Mouse (Mus musculus): ENCODE data around the gene Jund. TPM values are rescaled to one million over a fixed set of nuclear protein-coding genes. Genes with fewer than 3 reads are reported as not detected.

Jund gene
- total RNA-seq (2015) (26.7 and 44.1 TPM in 2 replicates), total RNA-seq (2017) (24.0 and 28.9 TPM in 2 replicates)

- peak; percentile 59 for ATAC-seq (ENCODE audit: poor library complexity, severe bottlenecking)
These were observed at the start of gene Jund for GRCm38 (mm10) chr8:70698310-70699109. Jund (plus strand) TSS chr8:70698949.

DNA sequence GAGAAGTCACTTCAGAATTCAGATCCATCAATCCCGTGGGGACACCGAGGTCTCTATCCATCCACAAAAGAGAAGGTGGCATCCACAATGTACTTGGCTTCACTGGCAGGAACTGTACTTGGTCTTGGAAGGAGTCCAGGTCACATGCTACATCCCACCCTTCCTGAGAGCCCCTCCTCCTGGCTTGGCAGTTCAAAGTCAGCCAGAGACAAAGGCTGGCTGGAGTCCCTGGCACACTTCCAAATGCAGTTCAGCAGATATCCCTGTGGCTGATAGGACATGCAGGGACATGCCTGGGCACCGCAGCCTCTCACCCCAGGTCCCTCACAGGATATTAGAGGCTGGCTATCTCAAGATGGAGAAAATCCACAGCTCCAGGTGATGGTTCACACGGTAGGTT, 49.4 kb upstream of the Jund start:
- ATAC-seq (ENCODE audit: poor library complexity, severe bottlenecking) = no peak

DNA sequence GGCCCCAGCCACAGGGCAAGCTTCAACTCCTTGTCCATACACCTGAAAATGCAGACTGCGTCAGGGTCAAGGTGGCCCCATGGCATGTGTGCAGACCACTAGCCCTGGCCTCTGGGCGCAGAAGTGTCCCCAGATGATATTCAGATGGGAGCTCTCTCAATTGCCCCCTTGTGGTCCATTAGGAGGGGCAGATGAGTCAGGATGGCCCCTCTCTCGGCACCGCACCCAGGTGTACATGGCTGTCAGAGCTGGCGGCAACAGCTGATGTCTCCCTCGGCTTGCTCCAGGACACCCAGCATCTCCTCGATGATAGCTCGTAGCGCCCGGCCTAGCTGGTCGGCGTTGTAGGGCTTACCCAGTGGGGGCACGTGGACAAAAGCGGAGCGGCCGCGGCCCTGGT, 48.4 kb upstream of the Jund start:
- ATAC-seq (ENCODE audit: poor library complexity, severe bottlenecking) = no peak

DNA sequence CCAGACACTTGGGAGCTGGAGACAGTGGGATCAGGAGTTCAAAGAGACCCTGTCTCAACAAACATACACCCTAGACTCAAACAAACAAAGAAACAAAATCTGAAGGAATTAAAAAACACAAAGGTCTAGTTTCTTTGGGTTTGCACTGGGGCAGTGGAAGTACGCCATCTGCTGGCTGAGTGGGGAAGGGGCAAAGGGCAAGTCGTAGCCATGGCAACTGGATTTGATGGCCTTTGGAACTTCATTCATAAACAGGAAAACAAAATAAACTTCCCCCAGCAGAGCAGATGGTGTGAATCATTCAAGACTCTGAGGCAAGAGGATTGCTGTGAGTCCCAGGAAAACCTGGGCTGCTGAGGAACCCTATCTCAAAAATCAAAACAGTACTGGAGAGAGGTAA, 45.5 kb upstream of the Jund start:
- ATAC-seq (ENCODE audit: poor library complexity, severe bottlenecking) = peak; percentile 89

DNA sequence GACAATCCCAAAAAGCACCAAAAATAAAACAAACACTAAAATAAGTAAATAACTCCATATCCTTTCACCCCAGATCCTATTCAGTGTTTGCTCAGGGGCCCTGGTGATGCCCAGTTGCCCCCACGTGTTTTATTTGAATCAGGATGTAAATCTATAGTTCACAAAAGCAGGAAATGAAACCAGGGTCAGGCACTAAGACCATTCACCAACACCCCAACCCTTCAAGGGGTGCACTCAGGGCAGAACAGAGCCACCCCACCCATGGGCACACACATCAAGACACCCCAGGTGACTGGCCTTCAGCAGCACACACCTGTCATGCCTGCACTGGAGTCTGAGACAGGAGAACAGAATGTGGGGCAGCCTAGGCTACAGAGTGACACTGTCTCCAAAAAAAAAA, 44.6 kb upstream of the Jund start:
- ATAC-seq (ENCODE audit: poor library complexity, severe bottlenecking) = peak; percentile 51

GRCm38 (mm10) chr8:70655469-70655868, 43.3 kb upstream of the Jund start:
- no peak for ATAC-seq (ENCODE audit: poor library complexity, severe bottlenecking)

- no peak for ATAC-seq (ENCODE audit: poor library complexity, severe bottlenecking)
These were observed 42.5 kb upstream of the Jund start for GRCm38 (mm10) chr8:70656193-70656790.

GRCm38 (mm10) chr8:70657214-70657613, 41.5 kb upstream of the Jund start:
- no peak for ATAC-seq (ENCODE audit: poor library complexity, severe bottlenecking)

DNA sequence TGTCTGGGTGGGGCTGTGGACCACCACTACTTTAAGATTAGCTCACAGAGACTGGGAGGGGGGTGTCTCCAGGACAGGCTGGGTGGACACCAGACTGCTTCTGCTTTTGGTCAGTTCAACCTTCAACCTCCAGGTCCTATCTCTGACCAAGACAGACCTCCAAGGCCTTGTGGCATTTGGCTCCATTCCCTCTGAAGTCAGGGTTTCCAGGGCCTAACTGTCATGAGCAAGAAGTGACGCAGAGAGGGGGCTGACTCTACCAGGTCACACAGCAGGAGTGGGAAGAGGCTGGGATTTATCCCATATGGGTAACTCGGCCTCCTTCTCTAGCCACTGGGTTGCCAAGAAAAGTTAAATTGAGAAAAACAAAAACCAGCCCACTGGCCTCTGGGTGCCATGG, 41.0 kb upstream of the Jund start:
- ATAC-seq (ENCODE audit: poor library complexity, severe bottlenecking) = no peak

DNA sequence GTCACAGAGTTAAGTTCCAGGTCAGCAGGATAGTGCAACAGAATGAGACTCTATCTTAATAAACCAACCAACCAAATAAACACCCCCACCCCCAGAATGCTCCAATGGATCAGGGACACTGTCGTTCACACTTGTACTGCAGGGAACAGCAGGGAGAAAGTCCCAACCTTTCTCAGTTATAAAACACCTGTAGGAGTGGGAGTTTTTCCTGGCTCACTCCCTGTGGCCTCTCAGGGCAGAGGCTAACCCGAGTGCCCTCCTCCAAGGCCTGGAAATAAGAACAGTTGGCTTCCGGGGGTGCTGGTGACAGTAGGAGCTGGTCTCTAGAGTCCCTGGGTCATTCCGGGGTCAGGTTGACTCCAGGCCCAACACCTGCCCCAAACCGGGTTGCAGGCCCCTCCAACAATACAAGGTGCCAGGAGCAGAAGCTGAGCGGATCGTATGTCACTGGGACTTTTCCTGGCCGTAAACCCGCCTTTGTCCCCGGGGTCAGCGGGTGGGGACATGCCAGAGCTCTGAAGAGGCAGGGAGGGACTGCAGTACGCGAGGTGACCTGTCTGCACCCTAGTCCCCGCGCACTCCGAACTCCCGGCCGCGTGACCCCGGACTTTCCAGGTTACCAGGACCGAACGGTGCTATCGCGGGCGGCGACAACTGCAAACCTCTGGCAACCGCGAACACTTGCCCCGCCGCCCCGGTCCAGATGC, 39.7 kb upstream of the Jund start:
- peak; percentile 47 for ATAC-seq (ENCODE audit: poor library complexity, severe bottlenecking)

DNA sequence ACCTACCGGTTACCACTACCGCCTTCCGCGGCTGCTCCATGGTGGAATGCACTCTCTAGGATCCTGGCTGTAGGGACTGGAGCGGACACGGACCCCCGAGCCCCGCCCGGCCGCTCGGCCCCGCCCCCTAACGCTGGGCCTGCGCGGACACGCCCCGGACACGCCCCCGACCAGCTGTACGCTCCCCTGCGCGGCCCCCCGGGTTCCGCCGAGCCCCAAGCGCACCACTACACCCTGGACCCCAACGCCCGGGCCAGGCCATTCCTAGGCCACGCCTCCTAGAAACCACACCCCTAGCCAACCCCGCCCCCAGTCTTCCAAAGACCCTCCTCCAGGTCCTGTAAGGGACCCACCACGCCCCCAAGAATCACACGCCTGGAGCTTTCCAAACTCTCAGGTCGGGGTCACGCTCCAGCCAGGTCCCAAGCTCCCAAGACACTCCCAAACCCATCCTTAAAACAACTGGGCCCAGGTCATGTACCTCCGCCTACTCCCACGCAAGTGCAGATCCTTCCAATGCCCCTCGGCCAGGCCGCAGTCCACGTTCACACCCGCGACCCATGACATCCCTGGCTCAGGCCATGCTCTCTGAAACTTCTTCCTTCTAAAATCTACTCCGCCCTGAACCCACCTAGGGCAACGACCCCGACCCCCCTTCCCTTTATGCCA, 39.0 kb upstream of the Jund start:
- peak; percentile 81 for ATAC-seq (ENCODE audit: poor library complexity, severe bottlenecking)

DNA sequence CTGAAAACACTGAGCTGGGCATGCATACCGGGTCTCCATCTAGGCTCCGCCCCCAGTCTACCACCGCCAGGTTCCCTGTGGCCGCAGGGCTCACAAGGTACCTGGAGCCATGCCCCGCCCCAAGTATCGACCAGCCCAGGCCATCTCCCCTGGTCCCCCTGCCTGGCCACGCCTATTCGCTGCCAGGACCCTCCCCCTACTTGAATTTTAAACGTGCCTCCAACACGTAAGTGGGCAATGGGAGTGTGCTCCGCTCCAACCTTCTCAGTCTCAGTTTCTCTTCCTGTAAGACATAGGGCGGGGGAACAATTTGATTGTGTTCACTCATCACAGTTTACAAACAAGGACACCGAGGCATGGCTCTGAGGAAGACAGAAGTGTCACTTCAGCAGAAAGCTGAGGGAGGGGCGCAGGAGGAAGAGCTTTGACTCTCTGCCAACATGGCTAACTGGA, 38.5 kb upstream of the Jund start, which contains the start of gene Pgpep1:
Pgpep1 (minus strand) TSS at position 116 of the 453 bp plus-strand sequence.
- ATAC-seq (ENCODE audit: poor library complexity, severe bottlenecking) = peak; percentile 37

- ATAC-seq (ENCODE audit: poor library complexity, severe bottlenecking) = no peak
These were observed 35.1 kb upstream of the Jund start for GRCm38 (mm10) chr8:70663691-70664090.

- ATAC-seq (ENCODE audit: poor library complexity, severe bottlenecking) = no peak
These were observed 34.1 kb upstream of the Jund start for GRCm38 (mm10) chr8:70664631-70665030.

GRCm38 (mm10) chr8:70665599-70665998, 33.1 kb upstream of the Jund start:
- no peak for ATAC-seq (ENCODE audit: poor library complexity, severe bottlenecking)

GRCm38 (mm10) chr8:70667071-70667470, 31.7 kb upstream of the Jund start:
- ATAC-seq (ENCODE audit: poor library complexity, severe bottlenecking) = no peak

GRCm38 (mm10) chr8:70671615-70672324, 27.0 kb upstream of the Jund start:
- no peak for ATAC-seq (ENCODE audit: poor library complexity, severe bottlenecking)

GRCm38 (mm10) chr8:70672325-70673078, 26.2 kb upstream of the Jund start:
- ATAC-seq (ENCODE audit: poor library complexity, severe bottlenecking) = no peak

DNA sequence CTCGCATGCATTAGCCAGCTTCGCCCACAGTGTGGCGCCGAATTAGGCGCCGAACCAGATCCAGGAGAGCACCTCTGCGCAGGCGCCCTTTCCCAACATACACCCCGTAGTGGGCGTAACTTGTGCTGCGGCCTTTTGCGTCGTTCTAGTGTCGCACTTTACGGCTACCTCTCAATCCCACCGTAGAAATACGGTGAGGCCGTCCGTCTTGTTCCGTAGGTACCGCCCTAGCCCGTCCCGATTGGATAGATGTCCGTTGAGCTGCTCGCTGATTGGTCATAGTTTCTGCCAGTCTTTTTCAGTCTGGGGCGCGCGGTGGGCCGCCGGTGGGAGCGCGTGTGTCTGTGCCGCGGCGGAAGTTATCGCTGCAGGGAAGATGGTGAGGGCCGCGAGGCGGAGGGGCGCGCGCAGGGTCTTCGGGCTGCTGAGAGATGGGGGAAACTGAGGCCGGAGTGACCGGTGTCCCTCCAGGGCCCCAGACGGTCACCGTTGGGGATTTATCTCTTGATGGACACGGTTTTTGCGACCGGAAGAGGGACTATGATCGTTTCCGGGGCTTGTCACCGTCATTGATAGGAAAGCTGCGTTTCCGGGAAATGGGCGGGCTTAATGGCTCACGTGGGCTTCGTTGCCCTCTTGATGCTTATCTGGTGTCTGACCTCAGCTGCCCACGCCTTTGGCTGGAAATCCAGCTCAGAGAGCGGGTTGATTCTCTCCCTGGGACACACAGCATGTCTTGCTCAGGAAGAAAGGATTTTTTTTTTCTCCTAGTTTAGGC, 25.5 kb upstream of the Jund start, which contains the start of gene Lsm4:
Lsm4 (plus strand) TSS at position 170 of the 778 bp plus-strand sequence.
- peak; percentile 90 for ATAC-seq (ENCODE audit: poor library complexity, severe bottlenecking)
